In the genomic region with DNA sequence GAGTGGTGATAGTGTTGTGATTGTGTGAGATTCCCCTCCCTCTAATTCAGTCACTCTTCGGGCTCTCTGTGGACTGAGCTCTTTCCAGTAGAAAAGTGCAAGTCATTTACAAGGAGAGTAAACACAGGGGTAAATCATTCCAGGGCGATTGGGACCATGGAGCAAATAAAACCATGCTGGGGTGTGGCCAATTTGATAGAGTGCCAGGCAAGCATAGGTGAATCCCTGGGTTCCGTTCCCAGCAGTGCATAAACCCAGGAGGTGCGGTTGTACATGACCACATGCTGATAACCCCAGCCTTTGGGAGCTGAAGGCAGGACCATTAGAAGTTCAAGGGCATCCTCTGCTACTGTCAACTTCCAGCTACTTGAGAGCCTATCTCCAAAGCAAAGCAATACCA, we compare ENCODE assay signal across 8 mouse cellular contexts. TPM values are rescaled to one million over a fixed set of nuclear protein-coding genes. Genes with fewer than 3 reads are reported as not detected.
DNase-seq lines count a peak whose midpoint lies in the region; ATAC-seq lines count a peak whose summit lies in the region.

No protein-coding gene starts in this region.

- no peaks in the 10 kb centered on the region for H3K9me3 ChIP-seq in lung, embryonic 15.5 days
- no peaks in the 10 kb centered on the region for H3K9me3 ChIP-seq in limb, embryonic 11.5 days (ENCODE audit: control insufficient read depth, low read length)
- no peaks in the 10 kb centered on the region for H3K9me3 ChIP-seq in stomach, embryonic 14.5 days (ENCODE audit: control insufficient read depth, low read depth, low read length)

- H3K4me3 ChIP-seq in lung, embryonic 15.5 days, result 0 out of 2 replicates have a peak overlapping the region, but pooled peaks have one; percentile 42
- peak overlapping the region; percentile 44 for H3K4me3 ChIP-seq in limb, embryonic 11.5 days (ENCODE audit: low read depth, low read length)
- H3K4me3 ChIP-seq in stomach, embryonic 14.5 days (ENCODE audit: low read depth, low read length), result no peak overlapping the region; the same call in 1 of the 2 replicates

- H3K4me1 ChIP-seq in lung, embryonic 15.5 days, result 0 out of 2 replicates have a peak, but pooled peaks cover 6% of the 10 kb centered on the region
- H3K4me1 ChIP-seq in limb, embryonic 11.5 days (ENCODE audit: control insufficient read depth, insufficient read depth, low read length), result no peaks in the 10 kb centered on the region
- no peaks in the 10 kb centered on the region for H3K4me1 ChIP-seq in stomach, embryonic 14.5 days (ENCODE audit: control insufficient read depth, insufficient read depth, low read length)

- H3K27me3 ChIP-seq in lung, embryonic 15.5 days, result peaks cover 38% of the 10 kb centered on the region
- 0 out of 2 replicates have a peak, but pooled peaks cover 2% of the 10 kb centered on the region for H3K27me3 ChIP-seq in limb, embryonic 11.5 days (ENCODE audit: control insufficient read depth, insufficient read depth, low read length)
- no peaks in the 10 kb centered on the region for H3K27me3 ChIP-seq in stomach, embryonic 14.5 days (ENCODE audit: control insufficient read depth, insufficient read depth, low read length)

- H3K27ac ChIP-seq in lung, embryonic 15.5 days, result no peak overlapping the region
- H3K27ac ChIP-seq in limb, embryonic 11.5 days (replicated peaks; ENCODE audit: low read depth, low read length), result no peak overlapping the region
- no peak overlapping the region for H3K27ac ChIP-seq in stomach, embryonic 14.5 days (ENCODE audit: low read length)

- no peaks in the 10 kb centered on the region for H3K36me3 ChIP-seq in lung, embryonic 15.5 days
- H3K36me3 ChIP-seq in limb, embryonic 11.5 days (ENCODE audit: control insufficient read depth, insufficient read depth, low read length), result no peaks in the 10 kb centered on the region
- no peaks in the 10 kb centered on the region for H3K36me3 ChIP-seq in stomach, embryonic 14.5 days (ENCODE audit: control insufficient read depth, insufficient read depth, low read length)

- no peak for ATAC-seq in lung, embryonic 15.5 days (ENCODE audit: borderline replicate concordance, extremely low read depth, low FRiP score, low TSS enrichment)
- ATAC-seq in granulocyte monocyte progenitor cell, adult 5-6 weeks (replicated peaks; ENCODE audit: poor library complexity, severe bottlenecking), result peak; percentile 8; the same call in 1 of the 2 replicates
- no peak for ATAC-seq in limb, embryonic 11.5 days (ENCODE audit: insufficient number of reproducible peaks, low FRiP score, low TSS enrichment, low read depth)
- no peak for ATAC-seq in stomach, embryonic 14.5 days (ENCODE audit: insufficient number of reproducible peaks, insufficient read depth, low FRiP score, low read depth)

- no peak overlapping the region for H3K9ac ChIP-seq in lung, embryonic 15.5 days
- H3K9ac ChIP-seq in limb, embryonic 11.5 days (ENCODE audit: low read length), result no peak overlapping the region
- no peak overlapping the region for H3K9ac ChIP-seq in stomach, embryonic 14.5 days (replicated peaks; ENCODE audit: low read depth, low read length)

- DNase-seq in lung, postnatal 10 days, result no peak
- DNase-seq in limb, embryonic 11.5 days (ENCODE audit: low spot score), result no peak
- no peak for DNase-seq in ovary, postnatal 36 days (ENCODE audit: low spot score)
- no peak for DNase-seq in adrenal gland, postnatal 4 days (ENCODE audit: low spot score in 2 of 2)
- no peak for DNase-seq in spleen, postnatal 10 days (ENCODE audit: low spot score in 2 of 2)

- 24% methylated on average over 4 of the region's 4 CpGs for WGBS in lung, embryonic 15.5 days
- WGBS in limb, embryonic 11.5 days, result 28% methylated on average over 4 of the region's 4 CpGs
- WGBS in stomach, embryonic 14.5 days, result 23% methylated on average over 4 of the region's 4 CpGs

- peak overlapping the region; percentile 79 for H3K4me2 ChIP-seq in lung, embryonic 15.5 days
- H3K4me2 ChIP-seq in limb, embryonic 11.5 days (ENCODE audit: low read depth, severe bottlenecking), result peak overlapping the region; percentile 98
- peak overlapping the region; percentile 78; the same call in 1 of the 2 replicates for H3K4me2 ChIP-seq in stomach, embryonic 14.5 days (replicated peaks; ENCODE audit: low read depth, low read length)

RNA-seq across cellular contexts. Expression of gene Slc15a4, which starts 0.5 kb away (rescaled TPM):
- polyA plus RNA-seq in lung, embryonic 15.5 days (2015; fragmentation: Nextera tagmentation; extraction: Ambion mirVana), result 25.5 and 29.0 TPM in 2 replicates
- total RNA-seq in granulocyte monocyte progenitor cell, adult 5-6 weeks (2014; fragmentation: Nextera tagmentation), result 22.5 and 42.2 TPM in 2 replicates
- 25.2 and 105 TPM in 2 replicates for total RNA-seq in granulocyte monocyte progenitor cell, adult 5-6 weeks (2017)
- polyA plus RNA-seq in limb, embryonic 11.5 days (2014; fragmentation: Nextera tagmentation; extraction: Ambion mirVana), result 22.4 and 24.6 TPM in 2 replicates
- polyA plus RNA-seq in stomach, embryonic 14.5 days (2014; fragmentation: Nextera tagmentation; extraction: Ambion mirVana), result 17.9 and 19.2 TPM in 2 replicates
- total RNA-seq in adrenal gland, postnatal 4 days (2021), result 10 to 100 TPM; 19.6 to 27.1 TPM

RNA-seq across cellular contexts. Expression of gene Glt1d1, which starts 1.1 kb away (rescaled TPM):
- 0.42 and 0.65 TPM in 2 replicates for polyA plus RNA-seq in lung, embryonic 15.5 days (2015; fragmentation: Nextera tagmentation; extraction: Ambion mirVana)
- 5.6 and 7.6 TPM in 2 replicates for total RNA-seq in granulocyte monocyte progenitor cell, adult 5-6 weeks (2014; fragmentation: Nextera tagmentation)
- total RNA-seq in granulocyte monocyte progenitor cell, adult 5-6 weeks (2017), result 7.2 and 7.5 TPM in 2 replicates
- 0.33 and 1.2 TPM in 2 replicates for polyA plus RNA-seq in limb, embryonic 11.5 days (2014; fragmentation: Nextera tagmentation; extraction: Ambion mirVana)
- polyA plus RNA-seq in stomach, embryonic 14.5 days (2014; fragmentation: Nextera tagmentation; extraction: Ambion mirVana), result 0.33 and 0.52 TPM in 2 replicates
- 1 to 10 TPM; 1.9 to 3.2 TPM for total RNA-seq in adrenal gland, postnatal 4 days (2021)
